Mouse (Mus musculus) small intestine, adult 2 months (tissue): ENCODE data around the gene Abi3. TPM values are rescaled to one million over a fixed set of nuclear protein-coding genes. Genes with fewer than 3 reads are reported as not detected.

Experiments
- H3K27ac ChIP-seq: fragments of 200-500 bp; 2 replicates; pipeline ENCODE4 v1.5.1; 2012; ENCODE audit warnings: low read depth, low read length, control low read depth, inconsistent platforms; ENCODE audit not compliant: insufficient read depth
- H3K27me3 ChIP-seq: fragments of 200-500 bp; 2 replicates; pipeline ENCODE4 v1.6.1; 2012; ENCODE audit warnings: mild to moderate bottlenecking, moderate library complexity, low read length, inconsistent platforms; ENCODE audit not compliant: control insufficient read depth, insufficient read depth
- H3K36me3 ChIP-seq: fragments of 200-500 bp; 2 replicates; pipeline ENCODE4 v1.6.1; 2012; ENCODE audit warnings: mild to moderate bottlenecking, low read length, control low read depth, inconsistent platforms; ENCODE audit not compliant: control insufficient read depth, insufficient read depth
- H3K4me1 ChIP-seq: fragments of 200-500 bp; 2 replicates; pipeline ENCODE4 v1.6.1; 2012; ENCODE audit warnings: low read length, inconsistent platforms, mixed read lengths; ENCODE audit not compliant: control insufficient read depth, insufficient read depth, insufficient read length
- H3K4me3 ChIP-seq: fragments of 200-500 bp; 2 replicates; pipeline ENCODE4 v1.5.1; 2012; ENCODE audit warnings: low read depth, mild to moderate bottlenecking, control low read depth, inconsistent platforms, low read length, moderate library complexity
- CTCF ChIP-seq: fragments of 200-500 bp; IDR thresholded peaks from 2 replicates; pipeline ENCODE4 v1.5.1; 2012; ENCODE audit warnings: low read depth, mild to moderate bottlenecking, control low read depth, inconsistent platforms, low read length, moderate library complexity, mixed read lengths; ENCODE audit not compliant: insufficient replicate concordance, insufficient read length; ENCODE audit errors: extremely low read depth
- POLR2A ChIP-seq: fragments of 200-500 bp; IDR thresholded peaks from 2 replicates; pipeline ENCODE4 v1.6.1; 2012; ENCODE audit warnings: low read depth, mild to moderate bottlenecking, control low read depth, inconsistent platforms, low read length, moderate library complexity
- WGBS: fragments of 180-500 bp; shearing (Covaris S2); methylation state at CpG from one replicate; pipeline ENCODE4 v1.1.7; 2018; 5-methylcytosine and 5-hydroxymethylcytosine counted together
- polyA plus RNA-seq: library from polyadenylated mRNA; depleted of rRNA; stranded (reverse); fragments of >200 nt; gene quantifications from 2 replicates; pipeline ENCODE4 v1.2.3, GENCODE M21; 2012; rRNA removed

Gene Abi3
- polyA plus RNA-seq, 1 experiment = 73.5 TPM

- Histone ChIP-seq H3K36me3 (no peaks in the 10 kb centered on the region), H3K4me3 (no peak overlapping the region), H3K4me1 (peaks cover 3% of the 10 kb centered on the region; the same call in 1 of the 2 replicates), H3K27me3 (no peaks in the 10 kb centered on the region), H3K27ac (no peak overlapping the region)
- 38% methylated on average over 8 of the region's 8 CpGs for whole genome bisulfite sequencing
- TF ChIP-seq POLR2A (no peak), CTCF (no peak)
Observed at GRCm38 (mm10) chr11:95789451-95789891, 52.8 kb downstream of the Abi3 start.

GRCm38 (mm10) chr11:95786511-95786910 lies 55.8 kb downstream of the Abi3 start:
- 87% methylated on average over 6 of the region's 6 CpGs for WGBS
- TF ChIP-seq CTCF (no peak), POLR2A (no peak)

GRCm38 (mm10) chr11:95785675-95786074 lies 56.6 kb downstream of the Abi3 start:
- TF ChIP-seq CTCF = peak; percentile 65; the same call in 1 of the 2 replicates
- no peak for TF ChIP-seq POLR2A
- Histone ChIP-seq H3K4me3 (no peak overlapping the region), H3K36me3 (no peaks in the 10 kb centered on the region), H3K27ac (no peak overlapping the region), H3K4me1 (peaks cover 3% of the 10 kb centered on the region; the same call in 1 of the 2 replicates), H3K27me3 (no peaks in the 10 kb centered on the region)
- WGBS = 87% methylated on average over 4 of the region's 4 CpGs

More at GRCm38 (mm10) chr11:95786511-95786910, 55.8 kb downstream of the Abi3 start:
- Histone ChIP-seq H3K27me3 (no peaks in the 10 kb centered on the region), H3K4me1 (peaks cover 3% of the 10 kb centered on the region; the same call in 1 of the 2 replicates), H3K36me3 (no peaks in the 10 kb centered on the region), H3K27ac (no peak overlapping the region), H3K4me3 (no peak overlapping the region)

GRCm38 (mm10) chr11:95783958-95784357 lies 58.3 kb downstream of the Abi3 start:
- H3K27me3 ChIP-seq = no peaks in the 10 kb centered on the region
- H3K4me1 ChIP-seq = no peaks in the 10 kb centered on the region
- TF ChIP-seq CTCF (no peak), POLR2A (no peak)
- WGBS = 84% methylated on average over 9 of the region's 9 CpGs
- no peak overlapping the region for H3K27ac ChIP-seq
- H3K4me3 ChIP-seq = no peak overlapping the region
- no peaks in the 10 kb centered on the region for H3K36me3 ChIP-seq

- no peaks in the 10 kb centered on the region for H3K36me3 ChIP-seq
- H3K27me3 ChIP-seq = no peaks in the 10 kb centered on the region
- 72% methylated on average over 4 of the region's 4 CpGs for WGBS
- no peak overlapping the region for H3K27ac ChIP-seq
- H3K4me3 ChIP-seq = no peak overlapping the region
- TF ChIP-seq CTCF (no peak), POLR2A (no peak)
- no peaks in the 10 kb centered on the region for H3K4me1 ChIP-seq
Observed at GRCm38 (mm10) chr11:95783457-95783856, 58.8 kb downstream of the Abi3 start.

- WGBS = 92% methylated on average over 11 of the region's 11 CpGs
- no peak overlapping the region for H3K27ac ChIP-seq
- peaks cover 9% of the 10 kb centered on the region; the same call in 1 of the 2 replicates for H3K4me1 ChIP-seq
- no peaks in the 10 kb centered on the region for H3K36me3 ChIP-seq
- no peaks in the 10 kb centered on the region for H3K27me3 ChIP-seq
- H3K4me3 ChIP-seq = no peak overlapping the region
- TF ChIP-seq CTCF (no peak), POLR2A (no peak)
Observed at GRCm38 (mm10) chr11:95781557-95781956, 60.7 kb downstream of the Abi3 start.

- Histone ChIP-seq H3K4me3 (no peak overlapping the region), H3K4me1 (peaks cover 9% of the 10 kb centered on the region; the same call in 1 of the 2 replicates), H3K27me3 (no peaks in the 10 kb centered on the region), H3K27ac (no peak overlapping the region), H3K36me3 (no peaks in the 10 kb centered on the region)
- TF ChIP-seq CTCF (no peak), POLR2A (no peak)
- 89% methylated on average over 8 of the region's 8 CpGs for WGBS
Observed at GRCm38 (mm10) chr11:95780480-95780879, 61.8 kb downstream of the Abi3 start.

Other genes starting within 250 kb of the Abi3 start
- gene Phb, start 175.5 kb downstream of the Abi3 start, polyA plus RNA-seq = 61.3 and 68.9 TPM in 2 replicates
- gene Zfp652, start 129.8 kb downstream of the Abi3 start, polyA plus RNA-seq = 12.4 and 25.1 TPM in 2 replicates
- 0.05 TPM in 1 of 2 replicates, not detected in the other for gene B130006D01Rik, start 118.9 kb downstream of the Abi3 start, polyA plus RNA-seq
- gene Phospho1, start 18.0 kb downstream of the Abi3 start, polyA plus RNA-seq = 236 and 278 TPM in 2 replicates
- gene Gngt2, start 5.3 kb downstream of the Abi3 start, polyA plus RNA-seq = 2.1 and 4.7 TPM in 2 replicates
- 75.7 and 133 TPM in 2 replicates for gene B4galnt2, start 72.4 kb upstream of the Abi3 start, polyA plus RNA-seq
- 0.11 TPM in 1 of 2 replicates, not detected in the other for gene Igf2bp1, start 163.5 kb upstream of the Abi3 start, polyA plus RNA-seq
- gene Gip, start 182.1 kb upstream of the Abi3 start, polyA plus RNA-seq = 25.4 and 44.6 TPM in 2 replicates
- 14.7 and 30.8 TPM in 2 replicates for gene Snf8, start 192.4 kb upstream of the Abi3 start, polyA plus RNA-seq
- gene Ube2z, start 222.9 kb upstream of the Abi3 start, polyA plus RNA-seq = 12.1 and 23.0 TPM in 2 replicates
- 732 and 1,031 TPM in 2 replicates for gene Atp5g1, start 233.2 kb upstream of the Abi3 start, polyA plus RNA-seq